Mouse (Mus musculus): Measurements from ENCODE around the gene Wwc2. TPM values are rescaled to one million over a fixed set of nuclear protein-coding genes. Genes with fewer than 3 reads are reported as not detected.
"Not testable (repeated sequence)": the region's sequence is repeated elsewhere in the genome, so short reads cannot be mapped to it uniquely, and the experiment has no call there.

The Wwc2 gene
- total RNA-seq, 4 experiments from 2014 or later: 23.4 to 25.9 (median 24.6) TPM

DNA sequence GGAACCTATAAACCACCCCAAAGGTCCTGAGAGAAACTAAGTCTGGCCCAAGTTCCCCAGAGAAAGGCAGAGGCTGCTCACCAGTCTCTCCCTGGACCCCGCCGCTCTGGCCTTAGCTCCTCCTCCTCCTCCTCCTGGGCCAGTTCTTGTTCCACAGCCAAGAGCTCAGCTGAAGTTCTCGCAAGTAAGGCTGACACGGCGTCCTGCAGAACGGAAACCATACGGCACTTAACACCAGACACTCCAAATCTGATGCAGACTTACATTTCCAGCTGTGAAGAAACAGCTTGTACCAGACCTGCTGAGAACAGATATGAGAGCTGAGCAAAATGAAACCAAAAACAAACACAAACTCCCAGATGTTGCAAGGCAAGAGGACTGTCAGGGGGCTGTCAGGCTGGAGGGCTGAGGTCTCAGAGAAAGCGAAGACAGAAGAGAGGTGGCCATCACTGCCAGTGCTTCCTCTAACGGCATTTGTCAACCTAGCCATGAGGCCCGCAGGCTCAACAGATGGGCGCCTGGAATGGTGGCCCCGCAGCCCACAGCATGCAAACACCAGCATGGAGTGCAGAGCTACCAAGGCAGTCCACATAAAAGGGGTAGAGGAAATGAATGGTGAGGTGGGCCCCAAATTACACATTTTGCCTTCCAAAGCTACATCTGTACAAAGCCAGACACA, 138.8 kb downstream of the Wwc2 start:
- DNase-seq (ENCODE audit: low spot score in 2 of 2): no peak

DNA sequence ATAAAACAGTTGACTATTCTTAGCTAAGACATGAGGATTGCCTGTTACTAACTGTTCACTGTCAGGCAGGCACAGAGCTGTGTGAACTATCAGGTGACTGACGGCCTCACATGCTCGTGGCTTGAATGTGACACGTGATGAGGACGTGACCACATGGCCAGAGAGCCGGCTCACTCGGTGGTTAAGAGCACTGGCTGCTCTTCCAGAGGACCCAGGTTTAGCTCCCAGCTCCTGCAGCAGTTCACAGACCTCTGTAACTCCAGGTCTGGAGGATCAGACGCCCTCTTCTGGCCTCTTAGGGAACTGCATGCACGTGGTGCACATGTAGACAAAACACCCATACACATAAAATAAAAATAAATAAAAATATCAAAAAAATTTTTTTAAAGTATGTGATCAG, 140.9 kb downstream of the Wwc2 start:
- DNase-seq (ENCODE audit: low spot score in 2 of 2): no peak

DNA sequence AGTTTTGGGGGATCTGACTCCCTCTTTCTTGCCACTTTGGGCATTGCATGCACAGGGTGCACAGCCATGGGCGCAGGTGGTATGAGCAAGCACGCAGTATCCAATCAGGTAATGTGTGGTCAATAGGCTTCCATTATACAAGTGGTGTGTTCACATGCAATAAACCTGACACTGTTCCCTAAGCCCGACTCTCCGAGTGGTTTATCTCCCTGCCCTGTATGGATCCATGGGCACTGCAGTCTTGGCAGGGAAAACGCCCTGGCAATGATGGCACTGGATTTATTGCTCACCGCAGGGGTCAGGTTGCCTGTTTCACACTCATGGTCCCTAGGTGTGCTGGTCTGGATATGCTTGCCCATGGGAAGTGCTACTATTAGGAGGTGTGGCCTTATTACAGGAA, 142.8 kb downstream of the Wwc2 start:
- no peak for DNase-seq (ENCODE audit: low spot score in 2 of 2)

DNA sequence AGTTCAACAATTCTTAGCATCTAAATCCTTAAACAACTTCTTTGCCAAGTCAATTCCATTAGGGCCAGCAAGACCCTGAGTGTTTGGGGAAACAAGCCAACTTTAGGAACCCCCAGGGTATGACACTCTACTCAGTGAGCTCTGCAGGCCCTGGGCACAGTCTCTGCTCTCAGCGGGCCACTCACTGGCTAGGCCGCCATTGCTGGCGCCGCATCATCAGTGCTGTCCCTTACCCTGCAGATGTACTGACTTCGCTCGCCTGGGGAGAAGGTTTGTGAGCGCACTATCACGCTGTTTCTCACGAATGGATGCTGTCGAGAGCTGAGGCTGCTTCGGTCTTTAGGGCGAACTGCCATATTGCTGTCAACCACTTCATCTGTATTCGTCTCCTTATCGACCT, 143.6 kb downstream of the Wwc2 start:
- DNase-seq (ENCODE audit: low spot score in 2 of 2): no peak

DNA sequence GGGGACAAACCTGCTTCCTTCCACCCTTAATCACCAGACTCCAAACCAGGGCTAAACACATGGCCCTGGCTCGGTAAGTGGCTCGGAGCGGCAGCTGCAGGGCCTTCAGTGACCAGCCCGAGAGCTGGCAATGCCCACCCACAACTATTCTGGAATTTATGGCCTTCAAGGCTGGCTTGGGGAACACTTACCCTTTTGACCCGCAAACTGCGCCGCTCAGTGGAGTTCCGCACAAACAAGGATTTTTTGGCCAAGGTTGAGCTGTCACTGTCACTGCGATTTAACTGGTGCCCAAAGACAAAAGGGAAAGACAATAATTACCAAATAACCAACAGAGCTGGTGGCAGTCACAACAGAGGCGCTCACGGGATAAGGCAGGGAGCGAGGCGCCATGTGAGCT, 144.8 kb downstream of the Wwc2 start:
- DNase-seq (ENCODE audit: low spot score in 2 of 2): no peak

DNA sequence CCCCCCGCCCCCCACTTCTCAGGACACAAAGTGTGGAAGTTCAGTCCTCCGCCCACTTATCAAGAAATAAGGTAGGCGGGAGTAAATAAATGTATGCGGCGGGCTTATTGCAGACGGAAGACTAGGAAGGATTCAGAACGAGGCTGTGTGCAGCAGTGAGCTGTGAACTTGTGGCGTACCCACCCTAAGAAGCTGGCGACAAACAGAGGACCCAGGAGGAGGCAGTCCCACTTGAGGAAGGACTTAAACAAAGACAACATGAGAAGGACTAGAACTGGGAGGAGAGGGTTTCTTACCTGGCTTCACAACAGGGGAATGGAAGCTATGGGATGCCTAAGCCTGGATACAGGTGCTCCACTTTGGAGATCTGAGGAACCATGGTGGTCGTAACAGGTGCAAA, 147.1 kb downstream of the Wwc2 start:
- DNase-seq (ENCODE audit: low spot score in 2 of 2): no peak

DNA sequence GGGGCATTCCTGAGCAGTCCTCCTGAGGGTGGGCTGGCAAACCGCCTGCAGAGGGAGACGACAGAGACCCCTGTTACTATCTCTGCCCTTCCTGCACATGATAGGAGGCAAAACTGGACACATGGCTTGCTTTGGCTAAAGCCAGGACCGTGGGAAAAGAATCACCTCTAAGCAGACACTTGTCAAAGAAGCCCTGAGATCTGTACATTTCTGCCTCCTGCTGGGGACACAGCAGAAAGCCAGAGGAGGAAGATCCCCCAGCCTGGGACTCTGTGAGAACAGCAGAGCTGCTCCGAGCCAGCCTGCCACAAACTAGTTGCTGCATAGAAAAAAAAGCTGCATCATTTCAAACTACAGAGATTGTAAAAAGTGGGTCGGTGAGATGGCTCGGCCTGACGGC, 147.7 kb downstream of the Wwc2 start:
- DNase-seq (ENCODE audit: low spot score in 2 of 2): no peak

DNA sequence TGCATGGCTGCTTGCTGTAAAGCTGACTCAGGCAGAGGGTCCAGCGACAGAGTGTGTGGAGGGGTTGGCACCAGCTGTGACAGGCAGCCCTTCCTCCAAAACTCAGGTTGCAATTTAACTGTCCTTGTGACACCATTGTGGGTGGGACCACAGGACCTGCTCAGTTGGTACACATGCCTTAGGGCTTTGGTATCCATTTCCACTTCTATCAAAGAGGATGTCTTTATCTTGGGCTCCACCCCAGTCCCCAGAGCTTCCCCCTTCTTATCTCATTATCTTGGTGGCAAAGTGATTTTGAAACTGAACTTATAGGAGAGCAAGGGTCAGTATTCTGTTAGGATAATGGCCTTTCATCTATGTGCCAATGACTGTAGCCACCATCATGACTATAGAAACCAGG, 156.8 kb downstream of the Wwc2 start:
- no peak for DNase-seq (ENCODE audit: low spot score in 2 of 2)

DNA sequence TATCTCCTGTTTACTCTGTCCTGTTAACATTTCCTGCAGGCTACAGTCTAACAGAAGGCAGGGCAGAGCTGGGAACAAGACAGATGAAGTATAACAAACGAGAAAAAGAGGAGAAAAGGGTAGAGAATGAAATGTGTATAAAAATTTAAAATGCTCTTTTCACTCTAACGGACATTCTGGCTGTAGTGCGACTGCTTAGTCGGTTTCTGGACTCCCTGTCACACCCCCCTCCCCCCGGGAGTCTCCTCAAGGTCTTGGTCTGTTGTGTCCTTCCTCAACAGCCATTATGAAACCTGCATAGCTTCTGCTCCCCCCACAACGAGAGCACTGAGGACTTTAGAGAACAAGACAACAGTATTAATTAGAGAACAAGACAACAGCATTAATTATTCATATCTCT, 158.1 kb downstream of the Wwc2 start:
- DNase-seq (ENCODE audit: low spot score in 2 of 2): no peak

DNA sequence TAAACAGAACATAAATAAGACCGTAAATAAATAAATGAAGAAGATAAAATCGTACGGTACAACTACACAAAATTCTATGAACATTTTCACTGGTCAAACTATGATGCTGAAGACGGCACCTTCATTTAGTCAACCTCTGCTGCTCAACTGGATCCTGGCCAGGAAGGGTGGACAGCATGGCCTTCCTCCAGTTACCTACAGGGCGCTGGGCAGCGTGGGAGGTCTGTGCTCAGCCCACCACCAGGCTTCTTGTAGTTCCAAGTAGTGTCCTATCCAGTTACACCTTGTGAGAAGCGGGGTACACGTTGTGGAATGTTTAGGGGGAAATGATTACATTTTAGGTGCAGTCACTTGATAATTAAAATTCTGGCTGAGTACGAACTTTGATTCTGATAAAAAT, 163.8 kb downstream of the Wwc2 start:
- DNase-seq (ENCODE audit: low spot score in 2 of 2): no peak

DNA sequence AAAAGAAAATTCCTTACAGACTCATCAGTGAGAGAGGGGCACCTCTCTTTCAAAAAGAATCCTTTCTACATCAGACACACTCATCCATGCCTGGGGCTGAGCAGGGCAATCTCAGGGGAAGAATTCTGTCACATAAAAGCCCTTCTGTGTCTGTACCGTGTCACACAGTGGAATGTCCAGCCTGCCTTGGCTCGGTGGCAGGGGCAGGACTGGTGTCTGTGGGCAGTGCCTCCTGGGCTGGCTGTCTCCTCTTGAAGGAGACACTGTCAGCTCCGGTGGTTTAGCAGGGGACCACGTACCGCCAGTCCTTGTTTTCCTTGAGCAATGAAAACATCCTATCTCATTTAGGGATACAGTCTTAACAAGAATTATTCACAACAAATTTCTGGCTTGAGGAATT, 165.1 kb downstream of the Wwc2 start:
- no peak for DNase-seq (ENCODE audit: low spot score in 2 of 2)

DNA sequence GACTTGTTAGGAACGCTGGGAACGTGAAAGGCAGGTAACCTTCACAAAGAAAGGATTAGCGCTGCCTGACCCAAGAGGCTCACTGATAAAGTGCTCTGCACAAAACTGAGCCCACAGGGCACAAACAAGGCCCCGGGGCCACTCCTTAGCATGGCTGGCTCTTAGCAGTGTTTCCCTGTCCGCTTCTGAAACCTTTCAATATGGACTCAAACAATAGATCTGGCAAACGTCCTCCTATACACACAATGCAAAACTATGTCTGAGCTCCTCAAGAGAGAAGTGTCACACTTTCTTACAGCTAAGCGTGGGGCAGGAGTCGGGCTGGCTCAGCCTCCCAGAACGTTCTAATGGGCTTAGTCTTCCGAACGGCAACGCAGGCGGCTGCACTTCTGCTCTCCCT, 166.5 kb downstream of the Wwc2 start, which contains the start of gene Cldn22:
Gene Cldn22 (plus strand): TSS at position 301 of the 400 bp plus-strand sequence.
- no peak for DNase-seq (ENCODE audit: low spot score in 2 of 2)

DNA sequence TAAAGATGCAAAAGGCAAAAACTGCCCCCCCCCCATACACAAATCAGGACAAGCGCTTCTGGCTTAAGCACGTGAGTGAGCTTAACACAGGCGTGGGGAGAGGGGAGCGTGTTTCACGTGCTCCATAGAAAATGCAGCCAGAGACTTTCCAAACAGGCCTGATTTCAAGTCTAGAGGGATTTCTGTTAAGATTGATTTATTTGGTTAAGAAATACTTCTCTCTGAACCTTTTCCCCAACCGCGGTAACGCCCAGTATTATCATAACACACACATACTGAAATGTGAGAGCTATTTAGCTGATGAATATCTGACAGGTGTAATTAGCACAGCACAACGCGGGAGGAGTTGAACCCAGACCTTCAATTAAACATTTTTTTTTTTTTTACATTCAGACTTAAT, 166.9 kb downstream of the Wwc2 start:
- no peak for DNase-seq (ENCODE audit: low spot score in 2 of 2)

DNA sequence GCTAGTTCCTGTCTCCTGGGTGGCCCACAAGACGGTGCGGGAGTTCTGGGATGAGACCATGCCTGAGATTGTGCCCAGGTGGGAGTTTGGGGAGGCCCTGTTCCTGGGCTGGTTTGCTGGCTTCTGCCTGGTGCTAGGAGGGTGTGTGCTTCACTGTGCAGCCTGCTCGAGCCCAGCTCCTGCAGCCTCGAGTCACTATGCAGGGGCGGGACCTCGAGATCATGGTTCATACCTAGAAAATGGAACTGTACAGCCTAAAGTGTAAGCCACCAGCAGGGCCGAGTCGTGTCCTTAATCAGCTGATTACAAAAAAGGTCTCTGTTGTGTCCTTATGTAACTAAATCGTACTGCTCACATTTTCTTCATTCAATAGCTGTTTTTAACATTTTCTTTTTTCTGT, 168.2 kb downstream of the Wwc2 start:
- not testable (repeated sequence) for DNase-seq (ENCODE audit: low spot score in 2 of 2)

DNA sequence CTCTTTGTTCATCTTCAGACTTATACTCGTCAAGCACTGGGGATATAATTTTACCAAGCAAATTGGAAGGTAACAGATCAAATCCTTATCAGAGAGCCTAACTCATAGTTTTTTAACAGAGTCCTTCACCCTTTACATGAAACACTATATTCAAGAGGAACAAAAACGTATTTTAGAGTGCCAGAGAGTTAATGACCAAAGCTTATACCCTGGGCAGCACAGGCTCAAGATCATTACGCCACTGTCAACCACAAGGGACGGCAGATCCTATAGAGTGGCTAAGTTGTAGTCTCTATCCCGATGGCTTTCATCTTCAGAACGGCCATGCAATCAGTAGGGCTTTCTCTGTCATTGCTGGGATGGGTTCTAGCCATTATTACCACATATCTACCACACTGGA, 168.9 kb downstream of the Wwc2 start, which contains the start of gene Cldn24:
Gene Cldn24 (plus strand): TSS at position 301 of the 400 bp plus-strand sequence.
- no peak for DNase-seq (ENCODE audit: low spot score in 2 of 2)

DNA sequence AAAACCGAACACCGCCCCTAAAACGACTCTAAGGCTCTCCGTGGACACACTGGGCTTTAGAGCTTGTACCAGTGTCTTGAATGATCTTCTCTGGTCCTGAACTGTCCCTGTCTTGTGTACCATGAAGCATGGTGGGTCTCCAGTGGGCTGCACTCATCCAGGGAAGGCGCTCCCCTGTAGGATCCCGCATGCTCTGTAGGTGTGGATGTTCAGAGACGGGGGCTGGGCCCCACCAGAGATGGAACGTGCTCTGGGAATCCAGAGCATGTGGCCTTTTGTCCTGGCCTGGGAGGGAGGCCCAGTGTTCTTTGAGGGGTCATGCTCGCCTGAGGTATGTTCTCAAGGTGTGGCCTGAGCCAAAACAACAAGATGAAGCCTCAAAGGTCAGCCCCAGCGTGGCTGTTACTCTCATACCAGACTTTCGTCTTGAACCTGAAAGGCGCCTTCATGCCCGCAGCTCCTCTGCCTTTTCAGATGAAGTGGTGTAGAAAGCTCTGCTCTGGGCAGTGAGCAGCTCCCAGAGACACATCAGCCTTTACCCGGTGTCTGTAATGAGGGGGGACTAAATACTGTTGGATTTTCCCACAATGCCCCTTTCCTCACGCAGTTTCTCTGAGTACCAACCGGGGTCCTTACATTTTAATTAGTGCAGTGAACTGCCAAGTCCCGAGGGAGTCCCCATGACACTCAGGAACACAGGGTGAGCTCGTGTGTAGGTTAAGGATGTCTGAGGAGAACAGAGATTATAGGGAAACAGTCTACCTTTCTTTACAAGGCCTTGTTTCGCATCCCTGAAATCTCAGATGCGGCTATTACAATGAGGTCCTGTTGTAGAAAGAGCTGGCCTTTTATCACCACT, 169.6 kb downstream of the Wwc2 start:
- DNase-seq (ENCODE audit: low spot score in 2 of 2): no peak

DNA sequence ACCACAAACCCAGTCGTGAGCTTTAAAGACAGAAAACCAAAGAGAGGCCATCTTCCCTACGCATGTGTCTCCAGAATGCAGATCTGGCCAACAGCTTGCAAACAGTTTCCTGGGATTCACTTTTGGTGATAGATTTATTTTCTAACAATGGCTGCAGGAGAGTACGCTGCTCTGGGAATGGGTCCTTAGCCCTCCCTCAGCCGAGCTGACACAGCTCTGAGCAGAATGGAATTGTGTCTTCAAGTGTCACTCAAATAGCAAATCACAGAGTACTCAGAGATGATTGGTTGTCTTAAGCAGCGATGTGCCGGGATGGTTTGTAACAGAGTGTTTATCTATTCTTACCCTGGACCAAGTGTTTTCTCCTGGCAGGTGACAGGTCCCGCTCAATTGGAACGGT, 171.7 kb downstream of the Wwc2 start:
- no peak for DNase-seq (ENCODE audit: low spot score in 2 of 2)

DNA sequence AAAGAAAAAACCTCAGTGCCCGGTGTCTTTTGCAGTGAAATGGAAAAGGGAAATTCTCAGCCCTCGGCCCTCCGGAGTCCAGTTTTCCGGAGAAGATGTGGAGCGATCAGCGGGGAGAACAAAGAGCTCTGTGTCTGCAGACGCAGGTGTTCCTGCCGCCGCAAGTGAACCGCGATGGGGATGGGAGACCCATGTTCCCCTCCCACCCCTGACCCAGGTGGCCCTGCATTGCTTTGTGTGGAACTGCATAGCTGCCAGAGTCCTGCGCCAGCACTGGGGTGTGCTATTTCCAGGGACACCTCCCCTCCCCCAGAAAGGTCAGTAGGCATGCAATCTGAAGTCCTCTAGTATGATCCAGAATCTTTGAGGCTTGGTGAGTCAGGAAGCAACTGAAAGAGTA, 179.5 kb downstream of the Wwc2 start:
- no peak for DNase-seq (ENCODE audit: low spot score in 2 of 2)

DNA sequence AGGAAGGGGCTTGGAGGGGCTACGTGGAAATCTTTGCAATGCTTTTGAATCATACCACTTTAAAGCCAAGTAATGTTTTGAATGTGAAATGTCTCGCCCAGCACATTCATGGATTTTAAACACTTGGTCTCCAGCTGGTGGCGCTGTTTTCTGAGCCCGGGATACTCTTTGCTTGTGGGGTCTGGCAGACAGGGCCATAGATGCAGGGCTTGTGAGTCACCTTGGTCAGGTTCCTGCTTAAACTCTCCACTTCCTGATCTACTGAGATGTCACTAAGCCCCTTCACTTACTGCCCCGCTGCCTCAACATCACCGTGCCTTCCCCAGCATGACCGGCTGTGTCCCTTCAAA, 180.1 kb downstream of the Wwc2 start:
- DNase-seq (ENCODE audit: low spot score in 2 of 2): no peak

DNA sequence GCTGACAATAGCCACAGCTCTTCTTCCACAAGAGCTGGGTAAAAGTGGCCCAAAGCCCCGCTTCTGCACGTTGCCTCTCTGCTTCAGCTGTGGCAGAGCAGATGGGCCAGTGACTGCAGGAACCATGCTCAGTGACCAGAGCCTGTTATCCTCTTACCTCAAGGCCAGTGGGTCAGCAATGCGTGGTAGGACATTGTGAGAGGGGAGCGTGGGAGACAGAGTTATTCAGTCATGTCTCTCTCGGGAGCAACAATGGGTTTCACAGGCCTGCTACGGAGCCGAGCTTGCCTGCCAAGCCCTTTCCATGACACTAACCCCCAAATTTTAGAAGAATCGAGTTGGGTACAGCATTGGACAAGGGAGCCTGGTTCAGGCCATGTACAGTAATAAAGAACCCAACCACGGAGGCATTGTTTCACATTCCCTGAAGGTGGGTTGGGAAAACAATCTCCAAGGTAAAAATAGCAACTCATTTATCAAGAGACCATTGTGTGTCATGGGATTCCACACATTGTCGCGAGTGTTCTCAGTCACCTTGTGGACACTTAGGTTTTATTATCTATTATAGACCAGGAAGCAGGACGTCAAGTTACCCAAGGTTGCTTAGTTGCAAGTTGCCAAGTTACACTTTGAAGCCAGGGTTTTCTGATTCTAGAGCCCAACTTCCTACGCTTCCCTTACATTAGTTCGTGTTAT, 180.6 kb downstream of the Wwc2 start:
- no peak for DNase-seq (ENCODE audit: low spot score in 2 of 2)

DNA sequence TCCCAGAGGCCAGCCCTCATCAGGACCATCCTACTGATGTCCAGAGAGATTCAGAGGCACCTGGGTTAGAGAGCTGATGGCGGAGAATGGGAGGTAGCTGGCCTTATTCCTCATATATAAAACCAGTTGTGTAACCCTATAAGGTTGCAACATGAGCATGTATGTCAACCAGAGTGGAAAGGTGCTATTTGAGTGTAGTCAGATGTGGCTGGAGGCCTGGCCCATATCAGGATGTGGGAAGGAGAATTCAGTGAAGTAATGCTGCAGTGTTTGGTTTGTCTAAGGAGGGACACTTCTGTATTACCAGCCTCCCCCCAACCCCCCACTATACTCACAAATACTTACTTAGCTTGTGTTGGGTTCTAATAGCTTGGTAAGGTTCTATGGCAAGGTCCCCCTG, 186.5 kb downstream of the Wwc2 start:
- no peak for DNase-seq (ENCODE audit: low spot score in 2 of 2)

DNA sequence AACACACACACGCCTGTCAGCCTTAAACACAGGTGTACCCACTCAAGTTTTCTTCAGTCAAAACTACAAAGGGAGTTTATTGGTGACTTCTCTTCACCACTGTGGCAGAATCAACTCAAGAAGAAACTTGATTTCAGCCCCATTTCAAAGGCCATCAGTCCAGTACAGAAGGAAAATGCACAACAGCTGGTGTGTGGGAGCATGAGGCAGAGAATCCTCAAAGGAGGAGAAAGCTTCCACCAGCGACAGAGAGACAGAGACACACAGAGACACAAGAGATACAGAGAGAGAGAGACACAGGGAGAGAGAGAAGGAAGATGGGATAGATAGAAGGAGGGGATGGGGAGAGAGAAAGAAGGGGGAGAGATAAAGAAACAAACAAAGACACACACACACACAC, 188.4 kb downstream of the Wwc2 start:
- no peak for DNase-seq (ENCODE audit: low spot score in 2 of 2)

Measured in layer of hippocampus, adult 8-10 months (tissue).